Mouse (Mus musculus): Measurements from ENCODE around the gene Bnc2.

Gene Bnc2

DNA sequence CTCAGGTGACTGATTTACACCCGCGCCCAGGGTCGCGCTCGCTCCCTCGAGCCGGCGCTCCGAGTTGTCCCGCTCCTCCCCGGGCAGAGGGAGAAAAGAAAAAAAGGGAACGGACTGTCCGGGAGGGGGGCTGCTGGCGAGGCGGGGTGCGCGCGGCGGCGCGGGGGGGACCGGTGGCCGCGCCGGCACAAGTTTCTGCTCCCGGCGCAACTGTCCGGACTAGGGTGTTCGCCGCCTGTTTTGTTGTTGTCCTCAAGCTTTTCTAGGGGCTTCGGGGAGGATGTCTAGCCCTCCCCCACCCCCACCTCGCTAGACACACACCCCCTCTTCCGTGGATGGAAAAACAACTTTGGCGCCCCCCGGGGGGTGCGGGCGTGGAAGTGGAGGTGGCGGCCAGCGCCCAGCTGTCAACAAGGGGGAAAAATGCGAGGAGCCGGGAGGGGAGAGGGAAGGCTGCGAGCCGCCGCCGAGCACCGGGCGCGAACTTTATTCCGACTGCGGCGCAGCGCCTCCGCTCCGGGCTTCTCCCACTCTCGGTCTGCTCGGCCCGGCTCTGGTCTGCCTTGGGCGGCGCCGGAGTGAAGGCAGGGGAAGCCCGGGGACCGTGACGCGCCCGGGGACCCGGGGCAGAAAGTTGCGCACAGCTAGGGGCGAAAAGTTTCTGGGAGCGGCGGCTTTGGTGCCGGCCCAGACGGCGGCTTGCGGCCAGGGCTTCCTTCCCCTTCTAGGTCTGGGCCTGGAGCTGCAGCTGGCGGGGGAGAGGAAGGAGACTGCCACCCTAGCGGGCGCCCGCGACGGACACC is at the start of gene Bnc2:
Gene Bnc2 (minus strand): TSS at position 105 of the 803 bp plus-strand sequence.
- peak; percentile 72 for DNase-seq

DNA sequence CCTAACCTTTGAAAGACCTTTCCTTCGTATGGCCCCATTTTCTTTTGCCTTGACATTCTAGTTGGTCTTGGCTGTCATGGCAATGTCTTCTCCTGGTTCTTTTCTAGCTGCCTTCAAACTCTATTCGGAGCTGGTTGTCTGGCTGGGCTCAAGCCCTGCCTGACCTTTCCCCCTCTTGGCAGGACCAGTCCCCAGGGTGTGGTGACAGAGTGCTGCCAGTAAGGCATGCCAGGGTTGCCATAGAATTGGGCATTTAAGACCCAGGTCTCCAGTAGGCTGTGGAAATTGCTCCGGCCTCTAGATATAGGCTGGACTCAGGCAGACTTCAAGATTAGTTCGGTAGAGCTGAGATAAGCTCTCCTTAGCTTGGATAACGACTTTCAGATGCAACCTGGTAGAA is 32.9 kb upstream of the Bnc2 start:
- no peak for DNase-seq

DNA sequence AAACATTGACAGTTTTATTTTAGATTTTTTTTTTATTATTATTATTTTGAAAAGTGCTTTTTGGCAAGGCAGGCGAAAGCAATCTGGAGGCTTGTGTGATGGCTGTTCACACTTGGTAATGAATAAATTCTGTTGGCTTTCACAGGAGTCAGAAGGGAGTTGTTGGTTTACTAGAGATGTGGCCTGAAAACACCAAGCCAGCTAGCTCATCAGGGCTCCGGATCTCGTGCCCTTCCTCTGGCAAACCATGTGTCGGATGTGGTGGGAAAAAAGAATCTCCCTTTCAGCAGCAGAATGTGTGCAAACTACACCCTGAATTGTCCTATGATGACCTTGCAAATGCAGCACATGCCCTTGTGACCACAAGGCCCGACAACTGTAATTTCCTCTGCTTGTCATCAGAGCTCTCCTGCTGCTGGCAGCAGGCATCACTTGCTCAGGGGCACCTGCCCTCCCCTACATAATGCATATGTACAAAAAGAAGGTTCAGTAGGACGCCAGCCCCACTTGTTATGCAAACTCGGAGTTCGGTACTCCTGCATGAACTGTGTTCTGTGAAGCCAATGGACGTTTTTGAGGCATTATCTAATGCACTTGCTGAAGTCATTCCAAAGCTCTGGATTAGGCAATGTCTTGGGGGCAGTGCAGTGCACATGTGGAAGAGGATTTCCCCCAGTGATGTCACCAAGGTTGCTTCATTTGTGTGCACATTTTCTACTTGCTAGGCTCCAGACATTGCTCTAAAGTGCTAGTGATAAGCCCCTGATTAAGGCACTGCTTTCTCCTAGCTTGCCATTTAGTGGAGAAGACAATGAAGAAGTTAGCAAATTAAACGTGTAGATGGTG is 10.7 kb upstream of the Bnc2 start:
- no peak for DNase-seq

DNA sequence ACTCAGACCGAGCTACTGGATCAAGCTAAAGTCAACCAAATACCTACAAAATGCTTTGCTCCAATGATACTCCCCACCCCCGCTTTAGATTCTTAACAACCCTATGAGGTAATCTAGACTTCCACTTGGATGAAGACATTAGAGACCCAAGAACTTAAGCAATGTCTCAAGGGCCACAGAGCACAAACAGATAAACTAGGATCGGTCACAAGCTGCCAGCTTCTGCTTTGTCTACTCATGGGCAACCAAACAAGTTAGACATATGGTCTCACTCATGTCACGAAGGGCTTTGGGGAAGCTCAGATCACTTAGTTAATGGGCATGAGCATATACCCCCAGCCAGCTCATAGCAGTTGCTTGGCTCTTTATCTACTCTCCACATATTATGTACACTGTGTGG is 9.9 kb upstream of the Bnc2 start:
- DNase-seq = no peak

DNA sequence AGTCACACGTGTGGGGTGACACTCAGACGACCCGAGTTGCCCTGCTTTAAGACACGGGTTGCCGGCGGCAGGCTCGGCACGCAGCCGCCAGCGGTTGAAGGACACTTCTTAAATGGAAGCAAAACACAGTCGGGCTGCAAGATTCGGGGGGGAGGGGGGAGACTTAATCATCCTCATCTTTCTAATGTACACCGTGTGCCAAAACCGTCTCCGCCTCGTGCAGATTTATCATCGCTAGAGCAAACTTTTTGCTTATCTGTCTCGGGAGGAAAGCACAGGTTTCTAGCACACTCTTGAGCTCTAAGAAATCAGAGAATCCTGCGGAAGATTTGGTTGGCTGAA is 870 bp upstream of the Bnc2 start:
- DNase-seq = peak; percentile 65

DNA sequence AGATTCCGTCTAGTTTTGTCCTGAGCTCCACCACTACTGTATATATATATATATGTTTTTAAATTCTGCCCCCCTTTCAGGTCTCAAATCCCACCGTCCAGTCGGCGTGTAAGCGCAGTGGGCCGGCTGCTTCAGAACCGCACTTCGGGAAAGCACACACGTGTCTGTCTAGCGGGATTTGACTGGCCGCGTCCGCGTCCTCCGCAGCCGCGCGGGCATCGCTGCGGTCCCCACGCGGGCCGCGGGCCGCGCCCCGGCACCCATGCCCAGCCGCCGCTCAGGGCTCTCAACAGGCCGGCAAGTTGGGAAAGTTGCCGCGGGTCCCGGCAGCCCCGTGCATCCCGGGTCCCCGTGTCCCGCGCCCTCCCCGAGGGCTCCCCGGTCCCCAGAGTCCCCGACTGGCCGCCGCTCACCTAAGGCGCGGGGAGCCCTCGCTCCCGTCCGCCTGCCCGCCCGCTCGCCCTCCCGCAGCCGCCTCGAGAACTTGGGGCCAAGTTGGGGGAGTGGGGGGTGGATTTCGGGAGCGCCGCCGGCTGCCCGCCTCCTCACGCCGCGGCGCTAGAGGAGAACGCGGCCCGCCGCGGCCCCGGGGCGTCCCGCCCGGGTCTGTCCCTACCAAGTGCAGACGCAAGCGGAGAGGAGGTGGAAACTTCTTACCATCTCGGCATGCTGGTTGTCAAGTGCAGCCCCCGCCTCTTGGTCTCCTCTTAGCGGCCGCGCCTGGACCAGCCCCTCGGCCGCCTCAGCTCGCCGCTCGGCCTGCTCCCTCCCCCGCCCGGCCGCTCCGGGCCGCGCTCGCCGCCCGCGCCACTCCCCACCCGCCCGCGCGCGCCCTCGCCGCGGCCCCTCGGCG is 531 bp downstream of the Bnc2 start:
- no peak for DNase-seq

DNA sequence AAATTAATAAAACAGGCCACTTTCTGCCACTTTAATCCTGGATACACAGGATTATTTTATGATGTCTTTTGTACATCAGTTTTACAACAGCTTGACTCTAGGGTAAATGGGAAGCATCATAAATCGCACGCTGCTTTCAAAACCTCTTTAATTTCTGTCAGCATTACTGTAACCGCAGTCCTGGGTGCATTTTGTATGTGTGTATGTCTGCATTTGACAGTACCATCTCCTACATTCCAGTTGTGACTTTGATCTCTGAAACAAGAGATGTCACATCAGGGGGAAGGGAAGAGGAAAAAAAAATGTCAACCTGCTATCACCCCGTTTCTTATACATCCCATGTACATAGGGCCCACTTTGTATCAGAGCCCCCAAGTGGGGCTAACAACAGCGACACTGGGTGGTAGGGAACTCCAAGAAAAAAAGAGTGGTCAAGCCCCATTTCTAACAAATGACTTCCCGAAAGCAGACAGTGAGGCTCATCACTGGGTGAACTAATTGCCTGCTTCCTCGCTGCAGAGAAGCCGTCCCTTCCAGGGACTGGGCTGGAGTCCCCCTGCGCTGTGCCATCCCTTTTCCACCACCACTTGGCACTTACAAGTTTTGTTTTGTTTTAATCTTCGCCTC is 1.3 kb downstream of the Bnc2 start:
- DNase-seq = peak; percentile 32

DNA sequence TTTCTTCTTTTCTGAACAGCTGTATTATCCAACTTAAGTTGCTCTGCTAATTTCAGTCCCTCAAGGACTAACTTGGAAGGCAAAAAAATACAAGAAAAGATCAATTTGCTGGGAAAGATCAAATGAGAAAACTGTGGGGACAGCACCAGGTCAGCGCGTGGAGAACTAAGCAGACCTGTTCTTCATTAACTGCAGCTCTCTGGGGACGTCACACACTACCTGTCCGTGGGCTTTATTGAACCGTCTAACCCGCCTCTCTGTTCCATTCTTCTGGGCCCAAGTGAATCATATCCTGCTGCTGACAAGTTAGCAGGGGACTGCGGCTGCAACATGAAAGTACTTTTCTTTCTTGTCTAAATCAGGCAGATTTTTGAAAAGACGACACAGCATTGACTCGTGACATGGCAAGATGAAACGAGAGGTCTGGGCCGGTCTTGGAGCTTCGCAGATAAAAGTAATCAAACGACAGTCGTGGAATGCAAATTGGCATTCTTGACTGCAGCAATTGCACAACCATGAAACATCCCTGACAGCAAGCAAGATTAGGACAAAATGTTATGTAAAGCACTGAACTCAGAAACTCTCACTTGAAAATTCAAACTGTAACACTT is 2.8 kb downstream of the Bnc2 start:
- no peak for DNase-seq

DNA sequence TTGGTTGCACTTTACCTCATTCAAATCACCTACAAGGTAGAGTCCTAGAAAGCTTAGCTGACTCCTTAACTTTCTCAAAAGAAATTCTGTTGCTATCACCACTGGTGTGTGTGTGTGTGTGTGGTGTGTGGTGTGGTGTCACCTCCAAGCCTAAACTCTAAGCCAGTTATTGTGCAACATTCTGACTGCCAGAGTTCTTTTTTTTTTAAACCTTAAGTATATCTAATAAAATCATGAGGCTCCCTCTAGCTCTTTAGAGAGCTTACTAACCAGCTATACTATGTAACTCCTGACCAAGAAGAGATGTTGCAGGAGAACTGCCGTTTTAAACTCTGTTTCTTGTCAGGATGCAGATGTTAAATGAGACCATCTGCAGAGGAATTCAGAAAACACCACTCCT is 4.1 kb downstream of the Bnc2 start:
- no peak for DNase-seq

DNA sequence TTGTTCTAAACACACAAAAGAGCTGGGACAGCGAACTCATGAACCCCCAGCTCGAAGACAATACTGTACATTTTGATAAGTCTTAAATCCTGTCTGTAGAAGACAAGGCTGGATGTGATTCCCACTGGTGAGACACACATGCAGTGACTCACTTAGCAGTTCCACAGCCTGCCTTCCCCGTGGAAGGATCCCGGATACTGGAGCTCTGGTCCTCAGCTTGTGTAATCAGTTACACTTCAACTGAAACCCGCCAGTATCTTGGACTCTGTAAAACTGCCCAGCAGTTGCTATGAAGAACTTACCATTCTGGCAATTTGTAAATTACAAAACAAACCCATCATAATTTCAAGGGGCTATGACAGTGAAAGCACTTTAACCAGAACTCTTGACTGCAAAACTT is 5.4 kb downstream of the Bnc2 start:
- DNase-seq = no peak

DNA sequence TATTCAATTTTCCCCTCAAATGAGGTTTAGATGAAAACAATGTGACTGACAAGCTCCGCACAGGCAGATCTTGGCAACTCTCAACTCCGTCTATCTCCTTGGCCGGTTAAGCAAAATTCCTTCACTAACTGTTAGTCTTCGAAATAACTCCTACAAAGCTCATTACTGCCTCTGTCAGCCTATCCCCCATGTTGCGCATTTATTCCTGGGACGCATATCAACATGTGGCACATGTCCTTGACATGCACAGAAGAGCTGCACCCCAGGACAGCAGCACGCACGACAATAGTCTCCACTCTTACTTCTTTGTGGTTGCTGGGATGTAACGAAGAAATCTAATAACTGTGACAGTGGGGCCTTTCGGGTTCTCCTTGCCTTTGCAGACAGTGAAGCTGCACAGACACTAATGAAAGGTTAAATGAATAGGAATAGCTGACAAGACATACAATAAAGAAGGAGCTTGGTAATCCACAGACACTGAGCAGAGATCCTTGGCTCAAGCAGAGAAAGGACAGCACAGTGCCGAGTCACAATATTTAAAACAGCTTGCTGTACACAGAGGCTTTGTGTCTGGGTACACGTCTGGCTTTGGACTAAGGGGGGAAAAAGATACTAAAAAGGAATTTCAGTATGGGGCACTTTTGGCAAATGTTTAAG is 6.0 kb downstream of the Bnc2 start:
- DNase-seq = no peak

DNA sequence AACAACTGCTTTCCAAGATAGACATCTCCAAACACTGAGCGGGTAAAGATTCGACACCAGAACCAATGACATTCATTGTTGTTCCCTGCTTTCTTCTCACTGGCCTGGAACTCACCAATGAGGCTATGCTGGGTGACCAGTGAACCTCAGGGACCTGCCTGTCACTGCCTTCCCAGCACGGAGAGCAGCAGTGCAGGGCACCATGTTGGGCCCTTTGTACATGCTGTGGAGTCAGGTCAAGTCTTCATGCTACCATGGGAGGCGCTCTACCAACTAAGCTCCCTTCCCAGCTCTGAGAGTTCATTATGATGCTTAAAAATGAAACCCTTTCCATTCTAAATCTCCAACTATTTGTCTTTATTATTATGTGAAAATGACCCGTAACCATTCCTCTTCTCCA is 6.8 kb downstream of the Bnc2 start:
- no peak for DNase-seq

DNA sequence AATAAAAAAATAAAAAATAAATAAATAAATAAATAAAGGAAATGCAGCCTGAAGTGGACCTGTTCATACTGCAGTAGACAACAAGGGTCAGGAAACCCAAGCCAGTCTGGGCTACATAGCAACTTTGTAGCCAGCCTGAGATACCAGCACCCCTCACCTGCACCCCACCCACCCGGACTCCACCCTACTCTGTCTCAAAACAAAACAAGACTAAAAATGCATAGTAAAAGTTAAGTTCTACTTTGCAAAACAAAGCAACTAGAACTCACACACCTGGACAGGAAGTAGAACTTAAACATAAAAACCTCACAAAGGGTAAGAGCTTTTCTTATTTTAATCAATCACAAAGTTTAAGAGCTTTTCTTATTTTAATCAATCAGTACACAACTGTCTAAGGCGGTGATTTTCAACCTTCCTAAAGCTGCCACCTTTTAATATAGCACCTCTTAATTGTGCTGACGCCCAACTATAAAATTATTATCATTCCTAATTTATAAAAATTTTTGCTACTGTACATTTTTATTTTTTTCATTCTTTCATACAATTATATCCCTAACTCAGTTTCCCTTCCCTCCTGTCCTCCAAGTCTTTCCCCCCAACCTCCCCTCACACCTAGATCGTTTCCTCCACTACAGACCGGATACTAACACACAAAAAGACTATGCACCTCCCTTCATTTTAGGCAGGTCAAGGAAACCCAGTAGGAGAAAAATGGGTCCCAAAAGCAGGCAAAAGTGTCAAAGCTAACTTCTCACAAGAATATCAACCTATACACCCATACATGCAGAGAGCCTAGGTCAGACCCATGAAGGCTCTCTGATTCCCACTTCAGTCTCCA is 12.6 kb downstream of the Bnc2 start:
- no peak for DNase-seq

DNA sequence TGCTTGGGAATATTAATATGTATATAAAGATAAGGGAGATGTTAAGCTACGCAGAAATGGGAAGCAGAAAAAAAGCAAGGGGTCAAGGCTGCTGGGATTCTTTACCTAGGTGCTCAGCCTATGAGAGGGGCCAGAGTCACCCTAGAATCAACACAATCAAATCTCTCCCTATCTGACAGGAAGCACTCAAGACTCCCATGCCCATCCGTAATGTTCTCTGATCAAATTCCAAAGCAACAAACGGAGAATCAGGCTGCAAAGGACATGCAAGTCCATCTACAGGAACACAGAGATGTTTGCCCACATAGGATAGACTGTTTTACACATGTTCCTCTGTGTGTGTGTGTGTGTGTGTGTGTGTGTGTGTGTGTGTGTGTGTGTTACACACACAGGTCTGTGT is 13.7 kb downstream of the Bnc2 start:
- no peak for DNase-seq

DNA sequence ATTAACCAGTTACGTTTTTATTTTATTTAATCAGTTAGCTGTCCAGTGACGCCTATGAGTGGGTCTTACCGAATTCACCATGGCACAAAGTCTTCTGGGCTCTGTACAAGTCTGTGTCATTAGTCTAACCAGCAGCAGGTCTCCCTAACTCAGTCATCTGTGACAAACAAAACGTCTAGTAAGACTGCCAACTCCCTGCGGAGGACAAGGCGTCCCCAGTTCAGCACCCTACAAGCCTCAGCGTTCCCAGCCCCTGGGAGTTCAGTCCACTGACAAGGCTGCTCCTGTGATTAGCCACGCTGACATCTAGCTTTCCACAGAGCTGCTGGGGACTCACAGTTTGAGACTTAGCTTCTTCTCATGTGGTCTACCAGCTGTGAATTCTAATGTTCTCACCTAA is 23.3 kb downstream of the Bnc2 start:
- no peak for DNase-seq

DNA sequence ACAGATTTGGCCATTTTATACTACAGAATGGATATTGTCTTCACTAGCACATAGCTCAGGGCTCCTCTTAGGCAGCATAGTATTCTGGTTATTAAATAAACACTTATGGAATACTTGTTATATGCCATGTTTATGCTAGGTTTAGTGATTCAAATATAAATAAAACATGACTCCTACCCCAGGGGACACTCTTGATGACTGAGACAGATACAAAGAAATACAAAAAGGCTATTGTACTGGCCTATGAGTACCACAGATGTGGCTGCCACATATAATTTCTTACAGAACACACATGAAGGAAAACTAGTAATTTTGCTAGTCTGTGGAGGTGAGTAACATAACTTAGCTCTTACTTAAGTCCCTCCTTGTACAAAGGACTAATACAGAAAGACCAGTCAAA is 28.5 kb downstream of the Bnc2 start:
- no peak for DNase-seq

DNA sequence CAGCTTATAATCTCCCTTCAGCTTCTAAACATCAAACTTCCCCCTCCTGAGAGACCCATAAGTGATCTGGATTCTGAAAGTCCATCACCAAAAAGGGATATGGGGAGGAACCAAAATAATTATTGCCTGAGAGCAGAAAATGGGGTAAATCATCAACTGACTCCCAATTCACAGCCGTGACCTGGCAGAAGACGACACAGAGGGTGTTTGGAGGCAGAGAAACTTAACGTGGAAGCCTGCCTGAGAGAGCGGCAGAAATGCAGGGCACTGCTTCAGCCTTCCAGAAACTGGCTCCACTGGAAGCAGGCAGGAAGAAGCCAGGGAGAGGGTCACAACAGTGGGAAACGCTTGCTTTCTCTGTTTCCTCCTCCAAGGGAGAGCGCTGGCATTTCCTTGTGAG is 35.9 kb downstream of the Bnc2 start:
- no peak for DNase-seq

DNA sequence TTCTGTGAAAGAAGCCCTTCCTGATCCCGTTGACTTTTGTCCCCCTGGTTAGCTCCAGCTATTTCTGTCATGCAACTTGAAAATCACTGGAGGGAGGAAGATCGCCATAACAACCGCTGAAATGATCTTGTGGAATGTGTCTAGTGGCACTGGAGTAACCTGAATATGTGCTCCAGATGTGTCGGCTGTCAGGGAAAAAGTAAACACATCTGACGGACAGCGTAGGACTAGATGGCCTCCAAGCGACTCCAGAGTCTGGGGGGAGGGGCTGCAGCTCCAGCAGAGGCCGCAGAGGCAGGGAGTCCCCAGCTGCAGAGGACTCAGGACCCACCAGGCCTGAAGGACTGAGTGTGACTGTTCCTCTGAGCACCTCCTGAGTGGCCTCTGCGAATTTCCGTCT is 37.4 kb downstream of the Bnc2 start:
- DNase-seq = peak; percentile 72

DNA sequence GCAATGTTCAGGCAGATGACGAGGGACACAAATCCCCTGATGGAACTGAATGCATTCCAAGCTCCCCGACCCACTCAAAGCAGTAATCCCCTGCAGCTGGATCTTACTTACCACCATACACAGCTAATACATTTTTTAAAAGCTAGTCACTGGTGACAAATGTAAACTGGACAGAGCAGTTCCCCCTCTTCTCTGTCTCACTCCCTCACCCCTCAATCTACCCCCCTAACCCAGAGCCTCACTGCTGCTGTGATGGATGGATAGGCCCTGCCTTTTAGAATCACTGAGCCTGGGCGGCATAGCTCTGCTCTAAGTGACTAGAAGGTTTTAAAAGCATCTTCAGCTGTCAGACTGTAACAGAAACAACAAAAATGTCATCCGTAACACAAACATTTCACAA is 40.3 kb downstream of the Bnc2 start:
- no peak for DNase-seq

DNA sequence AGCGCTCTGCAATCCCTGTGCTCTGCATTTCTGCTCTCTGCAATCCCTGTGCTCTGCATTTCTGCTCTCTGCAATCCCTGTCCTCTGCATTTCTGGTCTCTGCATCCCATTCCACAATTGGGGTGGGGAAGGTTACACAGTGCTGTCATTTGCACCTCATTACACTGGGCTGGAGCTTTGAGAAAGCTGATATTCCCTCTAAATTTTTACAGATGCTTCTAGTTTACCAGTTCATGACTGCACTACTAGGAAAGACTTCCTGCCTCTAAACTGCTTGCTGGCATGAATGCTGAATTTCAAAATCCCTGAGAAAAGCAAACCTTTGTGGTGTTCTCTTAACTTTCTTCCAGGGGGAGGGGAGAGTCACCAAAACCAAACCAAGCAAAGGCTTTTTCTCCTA is 41.1 kb downstream of the Bnc2 start:
- DNase-seq = no peak
